Comparison of ENCODE assay signal across 8 mouse cellular contexts in the genomic region with DNA sequence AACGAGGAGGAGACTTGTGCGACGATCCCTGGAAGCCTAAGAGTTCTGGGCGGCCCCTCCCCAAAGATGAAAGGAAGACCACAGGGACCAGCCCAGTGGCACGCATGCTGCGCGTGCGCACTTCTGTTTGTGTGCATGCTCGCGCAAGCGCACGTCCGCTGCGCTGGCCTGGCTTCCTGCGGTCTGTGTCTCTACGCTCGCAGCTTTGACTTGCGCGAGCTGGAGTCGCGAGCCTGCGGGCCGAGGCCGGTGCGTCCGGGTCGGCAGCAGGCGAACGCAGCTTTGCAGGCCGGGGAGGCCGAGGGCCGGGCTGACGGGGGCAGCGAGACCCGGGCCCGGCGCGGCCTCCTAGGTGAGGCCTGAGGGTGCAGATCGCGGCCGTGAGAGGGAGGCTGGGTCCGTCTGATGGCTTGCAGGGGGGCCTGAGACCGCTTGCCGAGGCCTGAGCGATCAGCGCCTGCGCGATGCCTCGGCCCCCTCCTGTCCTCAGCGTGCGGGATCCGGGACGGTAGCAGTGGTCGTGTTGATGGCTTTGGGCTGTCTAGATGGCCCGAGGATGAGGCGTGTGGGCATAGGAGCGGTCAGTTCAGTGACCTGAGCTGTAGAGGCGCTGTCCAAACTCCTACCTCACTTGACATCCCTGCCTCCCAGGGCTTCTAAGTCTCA. TPM values are rescaled to one million over a fixed set of nuclear protein-coding genes. Genes with fewer than 3 reads are reported as not detected.
A peak's percentile ranks its signal among the peaks of the same experiment; 100 is the strongest.
DNase-seq lines count a peak whose midpoint lies in the region; ATAC-seq lines count a peak whose summit lies in the region.

A gene (plus strand): TSS at position 136 of the 666 bp plus-strand sequence.

- peaks cover 9% of the 10 kb centered on the region; the same call in 1 of the 2 replicates for H3K4me1 ChIP-seq in brown adipose tissue, adult 24 weeks (ENCODE audit: control insufficient read depth, insufficient read depth, insufficient read length, low read length)
- H3K4me1 ChIP-seq in heart, embryonic 13.5 days = peaks cover 18% of the 10 kb centered on the region
- H3K4me1 ChIP-seq in liver, embryonic 12.5 days = peaks cover 26% of the 10 kb centered on the region
- peaks cover 8% of the 10 kb centered on the region; the same call in 1 of the 2 replicates for H3K4me1 ChIP-seq in stomach, embryonic 15.5 days

- H3K36me3 ChIP-seq in heart, embryonic 13.5 days = peaks cover 31% of the 10 kb centered on the region
- peaks cover 29% of the 10 kb centered on the region for H3K36me3 ChIP-seq in liver, embryonic 12.5 days
- peaks cover 16% of the 10 kb centered on the region for H3K36me3 ChIP-seq in stomach, embryonic 15.5 days

- WGBS in heart, embryonic 13.5 days = under 1% methylated on average over 58 of the region's 58 CpGs
- WGBS in liver, embryonic 12.5 days (ENCODE audit: insufficient replicate concordance) = under 1% methylated on average over 58 of the region's 58 CpGs
- WGBS in stomach, embryonic 15.5 days = under 1% methylated on average over 58 of the region's 58 CpGs

- H3K9me3 ChIP-seq in heart, embryonic 13.5 days = no peaks in the 10 kb centered on the region
- H3K9me3 ChIP-seq in liver, embryonic 12.5 days (replicated peaks) = no peaks in the 10 kb centered on the region
- no peaks in the 10 kb centered on the region for H3K9me3 ChIP-seq in stomach, embryonic 15.5 days

- peak; percentile 87 for ATAC-seq in heart, embryonic 13.5 days (ENCODE audit: extremely low read depth, insufficient number of reproducible peaks, low FRiP score, low TSS enrichment)
- ATAC-seq in liver, embryonic 12.5 days = peak; percentile 94
- ATAC-seq in stomach, embryonic 15.5 days (ENCODE audit: insufficient read depth, low FRiP score, low read depth) = peak; percentile 97

- H3K9ac ChIP-seq in heart, embryonic 13.5 days = peak within 1 kb of the TSS; percentile 94
- H3K9ac ChIP-seq in liver, embryonic 12.5 days = peak within 1 kb of the TSS; percentile 82
- H3K9ac ChIP-seq in stomach, embryonic 15.5 days = peak within 1 kb of the TSS; percentile 95

- peak within 1 kb of the TSS; percentile 46 for H3K27ac ChIP-seq in brown adipose tissue, adult 24 weeks (replicated peaks; ENCODE audit: low read depth, low read length)
- peak within 1 kb of the TSS; percentile 98 for H3K27ac ChIP-seq in heart, embryonic 13.5 days (replicated peaks)
- peak within 1 kb of the TSS; percentile 88 for H3K27ac ChIP-seq in liver, embryonic 12.5 days
- peak within 1 kb of the TSS; percentile 99 for H3K27ac ChIP-seq in stomach, embryonic 15.5 days

- DNase-seq in CD4-positive, CD25-positive, alpha-beta regulatory T cell, adult 2 months (ENCODE audit: low read depth, low spot score) = peak; percentile 97
- peak; percentile 23 for DNase-seq in fat pad, adult 2 months (ENCODE audit: extremely low read depth, low read depth, low spot score)
- peak; percentile 97 for DNase-seq in kidney, postnatal 10 days
- DNase-seq in natural killer cell, adult 2 months (ENCODE audit: low spot score in 2 of 2) = peak; percentile 82 to 85

- peak within 1 kb of the TSS; percentile 95 for H3K4me2 ChIP-seq in heart, embryonic 13.5 days
- peak within 1 kb of the TSS; percentile 93 for H3K4me2 ChIP-seq in liver, embryonic 12.5 days
- H3K4me2 ChIP-seq in stomach, embryonic 15.5 days = peak within 1 kb of the TSS; percentile 83

- no peaks in the 10 kb centered on the region for H3K27me3 ChIP-seq in heart, embryonic 13.5 days (replicated peaks)
- H3K27me3 ChIP-seq in liver, embryonic 12.5 days (replicated peaks) = no peaks in the 10 kb centered on the region
- no peaks in the 10 kb centered on the region for H3K27me3 ChIP-seq in stomach, embryonic 15.5 days (replicated peaks)

- peak within 1 kb of the TSS; percentile 76 for H3K4me3 ChIP-seq in brown adipose tissue, adult 24 weeks (ENCODE audit: insufficient read depth, low read depth, low read length)
- H3K4me3 ChIP-seq in heart, embryonic 13.5 days = peak within 1 kb of the TSS; percentile 92
- peak within 1 kb of the TSS; percentile 76 for H3K4me3 ChIP-seq in liver, embryonic 12.5 days
- peak within 1 kb of the TSS; percentile 94 for H3K4me3 ChIP-seq in stomach, embryonic 15.5 days (replicated peaks)

RNA-seq across cellular contexts. Expression of the gene that starts here (rescaled TPM):
- polyA plus RNA-seq in brown adipose tissue, adult 24 weeks (2012; ENCODE audit: insufficient read depth, insufficient read length, missing spikeins) = 3.3 and 4.6 TPM in 2 replicates
- 7.0 and 7.9 TPM in 2 replicates for polyA plus RNA-seq in heart, embryonic 13.5 days (2015; fragmentation: Nextera tagmentation; extraction: Ambion mirVana)
- 5.5 TPM in 2 replicates for polyA plus RNA-seq in liver, embryonic 12.5 days (2016; fragmentation: Nextera tagmentation; extraction: Ambion mirVana)
- 12.8 and 13.2 TPM in 2 replicates for polyA plus RNA-seq in stomach, embryonic 15.5 days (2015; fragmentation: Nextera tagmentation; extraction: Ambion mirVana)

Comparison
In these comparisons a context has a peak if more than half of its experiments do, and no peak if none do; other contexts are left out.
1. Peak in every context shown above with its lines: DNase-seq, ATAC-seq, H3K4me3 ChIP-seq and H3K27ac ChIP-seq.
2. DNase-seq: peak in every context shown above with its lines; median percentile 97 in CD4-positive, CD25-positive, alpha-beta regulatory T cell, adult 2 months; 97 in kidney, postnatal 10 days; 84 in natural killer cell, adult 2 months; 23 in fat pad, adult 2 months.
3. H3K27ac ChIP-seq: peak in every context shown above with its lines; median percentile 99 in stomach, embryonic 15.5 days; 98 in heart, embryonic 13.5 days; 88 in liver, embryonic 12.5 days; 46 in brown adipose tissue, adult 24 weeks.